Comparison of ENCODE assay signal across 10 mouse cellular contexts in the genomic region with DNA sequence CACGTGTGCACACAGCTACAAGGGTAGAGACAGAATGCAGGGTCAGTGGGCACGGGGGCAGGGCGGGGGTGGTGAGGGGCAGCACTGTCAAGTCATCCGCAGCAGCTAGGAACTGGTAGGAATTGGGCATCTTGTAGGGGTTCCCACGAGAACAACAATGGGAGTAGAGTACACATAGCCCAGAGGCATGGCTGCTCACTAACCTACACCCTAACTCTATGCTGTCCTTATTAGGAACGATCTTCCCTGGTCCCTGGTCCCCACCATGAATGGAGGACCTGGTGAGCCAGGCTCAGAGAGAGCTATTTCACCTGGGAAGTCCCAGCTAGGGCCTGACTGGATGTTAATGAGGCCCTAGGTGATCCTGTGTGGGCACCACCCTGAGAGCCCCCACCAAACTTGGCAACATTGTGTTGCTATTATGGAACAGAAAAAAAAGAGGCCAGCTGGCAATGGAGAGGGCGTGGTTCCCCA. TPM values are rescaled to one million over a fixed set of nuclear protein-coding genes. Genes with fewer than 3 reads are reported as not detected.
DNase-seq lines count a peak whose midpoint lies in the region; ATAC-seq and TF ChIP-seq lines count a peak whose summit lies in the region.
"Had no signal": no experiment of that assay in that cellular context is flagged by ENCODE, and none has a peak within 500 bp of the region (broad histone marks: within the 10 kb centered on the region; RNA-seq: fewer than 3 reads in every experiment).

No protein-coding gene starts in this region.

- no peaks in the 10 kb centered on the region for H3K36me3 ChIP-seq in kidney, embryonic 16.5 days (ENCODE audit: insufficient read depth, low read length)
- H3K36me3 ChIP-seq in hindbrain, embryonic 14.5 days (replicated peaks; ENCODE audit: control insufficient read depth, insufficient read depth) = no peaks in the 10 kb centered on the region
- H3K36me3 ChIP-seq in neural tube, embryonic 13.5 days = no peaks in the 10 kb centered on the region

- H3K27me3 ChIP-seq in cerebellum, adult 2 months (ENCODE audit: control insufficient read depth, insufficient read depth, low read length) = no peaks in the 10 kb centered on the region
- H3K27me3 ChIP-seq in kidney, embryonic 16.5 days (ENCODE audit: insufficient read depth, low read length) = no peaks in the 10 kb centered on the region
- no peaks in the 10 kb centered on the region for H3K27me3 ChIP-seq in hindbrain, embryonic 14.5 days (ENCODE audit: control insufficient read depth, insufficient read depth, low read length)
- H3K27me3 ChIP-seq in neural tube, embryonic 13.5 days = no peaks in the 10 kb centered on the region

- H3K4me2 ChIP-seq in kidney, embryonic 16.5 days (replicated peaks; ENCODE audit: low read depth, low read length) = no peak overlapping the region
- no peak overlapping the region for H3K4me2 ChIP-seq in hindbrain, embryonic 14.5 days (replicated peaks)
- no peak overlapping the region for H3K4me2 ChIP-seq in neural tube, embryonic 13.5 days

- intact Hi-C loops in gastrocnemius, postnatal 36 days (cut with DNase I) = no loop called here

- no peak for TF ChIP-seq POLR2A in cerebellum, adult 2 months (IDR thresholded peaks at IDR 0.05; ENCODE audit: borderline replicate concordance, insufficient read depth, low read length)

- H3K9me3 ChIP-seq in kidney, embryonic 16.5 days (ENCODE audit: low read length) = no peaks in the 10 kb centered on the region
- no peaks in the 10 kb centered on the region for H3K9me3 ChIP-seq in hindbrain, embryonic 14.5 days (ENCODE audit: control insufficient read depth, low read length)
- H3K9me3 ChIP-seq in neural tube, embryonic 13.5 days = no peaks in the 10 kb centered on the region

- H3K27ac ChIP-seq in cerebellum, adult 2 months (ENCODE audit: insufficient read depth, low read length) = peak overlapping the region; percentile 62
- no peak overlapping the region for H3K27ac ChIP-seq in kidney, embryonic 16.5 days (ENCODE audit: low read length)
- no peak overlapping the region for H3K27ac ChIP-seq in hindbrain, embryonic 14.5 days
- H3K27ac ChIP-seq in neural tube, embryonic 13.5 days (replicated peaks) = peak overlapping the region; percentile 73

- DNase-seq in cerebellum, adult 2 months = no peak
- DNase-seq in cerebellum, postnatal 25 days = no peak
- no peak for DNase-seq in kidney, postnatal 10 days
- no peak for DNase-seq in hindbrain, embryonic 14.5 days (ENCODE audit: low spot score)
- DNase-seq in natural killer cell, adult 2 months (ENCODE audit: low spot score in 2 of 2) = no peak
- no peak for DNase-seq in gastrocnemius, postnatal 36 days
- DNase-seq: gastrocnemius, postnatal 14 days; lung, postnatal 10 days had no signal

- no peak for TF ChIP-seq CTCF in cerebellum, adult 2 months (IDR thresholded peaks at IDR 0.05; ENCODE audit: borderline replicate concordance, insufficient read depth, low read depth, low read length)

- WGBS in cerebellum, adult 2 months = 25% methylated on average over 7 of the region's 7 CpGs
- WGBS in kidney, embryonic 16.5 days = 52% methylated on average over 7 of the region's 7 CpGs
- 59% methylated on average over 7 of the region's 7 CpGs for WGBS in hindbrain, embryonic 14.5 days
- 65% methylated on average over 7 of the region's 7 CpGs for WGBS in neural tube, embryonic 13.5 days

- no peak overlapping the region for H3K9ac ChIP-seq in kidney, embryonic 16.5 days (replicated peaks; ENCODE audit: low read length)
- H3K9ac ChIP-seq in hindbrain, embryonic 14.5 days = no peak overlapping the region
- no peak overlapping the region for H3K9ac ChIP-seq in neural tube, embryonic 13.5 days

- peaks cover 54% of the 10 kb centered on the region for H3K4me1 ChIP-seq in cerebellum, adult 2 months (ENCODE audit: control insufficient read depth, insufficient read depth, low read length)
- peaks cover 26% of the 10 kb centered on the region for H3K4me1 ChIP-seq in kidney, embryonic 16.5 days (ENCODE audit: insufficient read depth, low read length)
- H3K4me1 ChIP-seq in hindbrain, embryonic 14.5 days (replicated peaks; ENCODE audit: control insufficient read depth, insufficient read depth, low read length) = peaks cover 22% of the 10 kb centered on the region
- peaks cover 44% of the 10 kb centered on the region for H3K4me1 ChIP-seq in neural tube, embryonic 13.5 days (replicated peaks)

- 0 out of 2 replicates have a peak, but pooled peaks have one; percentile 10 for ATAC-seq in kidney, embryonic 16.5 days (ENCODE audit: low FRiP score, low TSS enrichment)
- ATAC-seq in hindbrain, embryonic 14.5 days (ENCODE audit: low FRiP score) = peak; percentile 47
- ATAC-seq in neural tube, embryonic 13.5 days (ENCODE audit: low read depth) = peak; percentile 44; the same call in 1 of the 2 replicates

- H3K4me3 ChIP-seq in cerebellum, adult 2 months (replicated peaks; ENCODE audit: insufficient read depth, low read depth, low read length) = no peak overlapping the region
- no peak overlapping the region for H3K4me3 ChIP-seq in kidney, embryonic 16.5 days (ENCODE audit: low read length)
- no peak overlapping the region for H3K4me3 ChIP-seq in hindbrain, embryonic 14.5 days (replicated peaks; ENCODE audit: low read length)
- H3K4me3 ChIP-seq in neural tube, embryonic 13.5 days = no peak overlapping the region

RNA-seq across cellular contexts. Expression of gene Ppp1r37, which starts 21.2 kb away (rescaled TPM):
- 134 and 136 TPM in 2 replicates for polyA plus RNA-seq in cerebellum, adult 2 months (2012; rRNA removed)
- 21.9 and 23.9 TPM in 2 replicates for polyA plus RNA-seq in kidney, embryonic 16.5 days (2015; fragmentation: Nextera tagmentation; extraction: Ambion mirVana)
- 12.7 and 12.9 TPM in 2 replicates for polyA plus RNA-seq in hindbrain, embryonic 14.5 days (2014; fragmentation: Nextera tagmentation; extraction: Ambion mirVana)
- polyA plus RNA-seq in neural tube, embryonic 13.5 days (2015; fragmentation: Nextera tagmentation; extraction: Ambion mirVana) = 32.7 and 36.5 TPM in 2 replicates
- 10 to 100 TPM; 34.8 to 41.4 TPM for total RNA-seq in gastrocnemius, postnatal 36 days (2021)

RNA-seq across cellular contexts. Expression of gene Nkpd1, which starts 24.1 kb away (rescaled TPM):
- polyA plus RNA-seq in cerebellum, adult 2 months (2012; rRNA removed) = 1.3 and 1.8 TPM in 2 replicates
- 0.11 and 0.14 TPM in 2 replicates for polyA plus RNA-seq in kidney, embryonic 16.5 days (2015; fragmentation: Nextera tagmentation; extraction: Ambion mirVana)
- polyA plus RNA-seq in hindbrain, embryonic 14.5 days (2014; fragmentation: Nextera tagmentation; extraction: Ambion mirVana) = 0.98 and 1.1 TPM in 2 replicates
- polyA plus RNA-seq in neural tube, embryonic 13.5 days (2015; fragmentation: Nextera tagmentation; extraction: Ambion mirVana) = 0.14 TPM in 1 of 2 replicates, not detected in the other
- not detected for total RNA-seq in gastrocnemius, postnatal 36 days (2021)
- total RNA-seq: gastrocnemius, postnatal 14 days had no signal

RNA-seq across cellular contexts. Expression of gene Trappc6a, which starts 33.5 kb away (rescaled TPM):
- polyA plus RNA-seq in cerebellum, adult 2 months (2012; rRNA removed) = 23.0 and 26.2 TPM in 2 replicates
- 89.7 and 94.2 TPM in 2 replicates for polyA plus RNA-seq in kidney, embryonic 16.5 days (2015; fragmentation: Nextera tagmentation; extraction: Ambion mirVana)
- polyA plus RNA-seq in hindbrain, embryonic 14.5 days (2014; fragmentation: Nextera tagmentation; extraction: Ambion mirVana) = 34.2 and 38.8 TPM in 2 replicates
- 46.4 and 49.0 TPM in 2 replicates for polyA plus RNA-seq in neural tube, embryonic 13.5 days (2015; fragmentation: Nextera tagmentation; extraction: Ambion mirVana)
- 1 to 10 TPM; 6.4 to 8.8 TPM for total RNA-seq in gastrocnemius, postnatal 36 days (2021)

RNA-seq across cellular contexts. Expression of gene Bloc1s3, which starts 33.6 kb away (rescaled TPM):
- polyA plus RNA-seq in cerebellum, adult 2 months (2012; rRNA removed) = 8.6 and 9.2 TPM in 2 replicates
- 1.8 and 2.2 TPM in 2 replicates for polyA plus RNA-seq in kidney, embryonic 16.5 days (2015; fragmentation: Nextera tagmentation; extraction: Ambion mirVana)
- 2.6 and 3.6 TPM in 2 replicates for polyA plus RNA-seq in hindbrain, embryonic 14.5 days (2014; fragmentation: Nextera tagmentation; extraction: Ambion mirVana)
- polyA plus RNA-seq in neural tube, embryonic 13.5 days (2015; fragmentation: Nextera tagmentation; extraction: Ambion mirVana) = 3.5 and 3.6 TPM in 2 replicates
- total RNA-seq in gastrocnemius, postnatal 36 days (2021) = 1 to 10 TPM; 1.5 to 1.7 TPM

RNA-seq across cellular contexts. Expression of gene Zfp296, which starts 35.4 kb away (rescaled TPM):
- 3.4 and 4.0 TPM in 2 replicates for polyA plus RNA-seq in cerebellum, adult 2 months (2012; rRNA removed)
- 0.46 and 0.71 TPM in 2 replicates for polyA plus RNA-seq in kidney, embryonic 16.5 days (2015; fragmentation: Nextera tagmentation; extraction: Ambion mirVana)
- polyA plus RNA-seq in hindbrain, embryonic 14.5 days (2014; fragmentation: Nextera tagmentation; extraction: Ambion mirVana) = 0.13 and 0.16 TPM in 2 replicates
- polyA plus RNA-seq in neural tube, embryonic 13.5 days (2015; fragmentation: Nextera tagmentation; extraction: Ambion mirVana) = 0.40 TPM in 1 of 2 replicates, not detected in the other
- under 1 TPM; 0.23 to 0.44 TPM for total RNA-seq in gastrocnemius, postnatal 36 days (2021)

Comparison
In these comparisons a context has a peak if more than half of its experiments do, and no peak if none do; other contexts are left out.
1. H3K27ac ChIP-seq: peak in cerebellum, adult 2 months (single experiment) and neural tube, embryonic 13.5 days (single experiment); none in kidney, embryonic 16.5 days (single experiment) and hindbrain, embryonic 14.5 days (single experiment).
2. Peak in every context shown above with its lines, with median percentiles within 50 percentile points of each other: ATAC-seq.